Mouse (Mus musculus) embryonic facial prominence, embryonic 15.5 days (tissue): ENCODE measurements around the gene Rhou. TPM values are rescaled to one million over a fixed set of nuclear protein-coding genes. Genes with fewer than 3 reads are reported as not detected.

Experiments
- ATAC-seq: fragments of 200-750 bp; cut with Nextera tagmentation; 2 replicates; pipeline ENCODE4 v1.8.0; 2017; ENCODE audit warnings: low read depth, moderate TSS enrichment; ENCODE audit not compliant: insufficient number of reproducible peaks, low FRiP score, low TSS enrichment
- H3K27ac ChIP-seq: fragments of 300-500 bp; sonication (generic); replicated peaks from 2 replicates; pipeline ENCODE4 v1.5.1; 2015; ENCODE audit warnings: mild to moderate bottlenecking, inconsistent platforms
- H3K27me3 ChIP-seq: fragments of 300-500 bp; sonication (generic); 2 replicates; pipeline ENCODE4 v1.6.1; 2015; ENCODE audit warnings: inconsistent platforms
- H3K36me3 ChIP-seq: fragments of 300-500 bp; sonication (generic); 2 replicates; pipeline ENCODE4 v1.6.1; 2015; ENCODE audit warnings: mild to moderate bottlenecking, inconsistent platforms
- H3K4me1 ChIP-seq: fragments of 300-500 bp; sonication (generic); 2 replicates; pipeline ENCODE4 v1.6.1; 2015; ENCODE audit warnings: inconsistent platforms
- H3K4me2 ChIP-seq: fragments of 300-500 bp; sonication (generic); replicated peaks from 2 replicates; pipeline ENCODE4 v1.6.1; 2015; ENCODE audit warnings: mild to moderate bottlenecking, inconsistent platforms
- H3K4me3 ChIP-seq: fragments of 300-500 bp; sonication (generic); replicated peaks from 2 replicates; pipeline ENCODE4 v1.5.1; 2015; ENCODE audit warnings: mild to moderate bottlenecking, inconsistent platforms
- H3K9ac ChIP-seq: fragments of 300-500 bp; sonication (generic); 2 replicates; pipeline ENCODE4 v1.6.1; 2015; ENCODE audit warnings: inconsistent platforms
- H3K9me3 ChIP-seq: fragments of 300-500 bp; sonication (generic); replicated peaks from 2 replicates; pipeline ENCODE4 v1.6.1; 2016; ENCODE audit warnings: inconsistent platforms
- WGBS: fragments of 180-500 bp; shearing (Covaris S2); methylation state at CpG from one replicate; pipeline ENCODE4 v1.1.7; 2015; 5-methylcytosine and 5-hydroxymethylcytosine counted together
- polyA plus RNA-seq: library from polyadenylated mRNA; unstranded; fragments of >200 nt; fragmentation: Nextera tagmentation; extraction: Ambion mirVana; gene quantifications from 2 replicates; pipeline ENCODE4 v1.2.1, GENCODE M21; 2015

Rhou gene
- polyA plus RNA-seq, 1 experiment from 2014 or later, result 10.3 TPM

DNA sequence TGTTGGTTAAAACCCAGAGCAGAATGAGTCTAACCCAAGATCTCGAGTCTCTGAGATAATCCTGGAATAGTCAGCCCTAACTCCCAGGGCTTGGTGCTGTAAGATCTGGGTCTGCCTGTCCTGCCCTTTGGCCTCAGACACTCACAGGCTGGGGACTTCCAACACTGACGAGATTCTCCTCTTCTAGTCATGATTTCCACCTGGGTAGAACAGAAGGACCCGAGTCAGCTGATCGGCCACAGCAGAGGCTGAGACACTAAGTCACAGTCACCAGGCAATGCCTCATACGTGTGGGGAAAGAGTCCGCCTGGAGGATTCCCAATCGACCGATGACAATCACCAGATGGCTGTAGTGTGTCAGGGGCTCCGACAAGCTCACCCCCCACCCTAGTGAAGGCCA is 42.4 kb downstream of the Rhou start:
- no peak overlapping the region for H3K27ac ChIP-seq
- ATAC-seq, result no peak
- H3K4me3 ChIP-seq, result no peak overlapping the region
- no peaks in the 10 kb centered on the region for H3K9me3 ChIP-seq
- 61% methylated on average over 9 of the region's 9 CpGs for WGBS
- no peaks in the 10 kb centered on the region for H3K36me3 ChIP-seq
- no peak overlapping the region for H3K9ac ChIP-seq
- 0 out of 2 replicates have a peak, but pooled peaks cover 3% of the 10 kb centered on the region for H3K27me3 ChIP-seq
- H3K4me2 ChIP-seq, result no peak overlapping the region
- H3K4me1 ChIP-seq, result peaks cover 18% of the 10 kb centered on the region

GRCm38 (mm10) chr8:123697329-123697728 is 43.6 kb downstream of the Rhou start:
- 0 out of 2 replicates have a peak, but pooled peaks cover 3% of the 10 kb centered on the region for H3K27me3 ChIP-seq
- H3K36me3 ChIP-seq, result no peaks in the 10 kb centered on the region
- ATAC-seq, result 0 out of 2 replicates have a peak, but pooled peaks have one; percentile 15
- 45% methylated on average over 5 of the region's 5 CpGs for WGBS
- peaks cover 28% of the 10 kb centered on the region for H3K4me1 ChIP-seq
- H3K9me3 ChIP-seq, result no peaks in the 10 kb centered on the region
- H3K9ac ChIP-seq, result no peak overlapping the region
- H3K27ac ChIP-seq, result no peak overlapping the region
- H3K4me3 ChIP-seq, result no peak overlapping the region
- H3K4me2 ChIP-seq, result no peak overlapping the region

- no peaks in the 10 kb centered on the region for H3K36me3 ChIP-seq
- no peak overlapping the region for H3K4me3 ChIP-seq
- no peaks in the 10 kb centered on the region for H3K9me3 ChIP-seq
- H3K4me1 ChIP-seq, result peaks cover 31% of the 10 kb centered on the region
- ATAC-seq, result no peak
- WGBS, result 22% methylated on average over 12 of the region's 12 CpGs
- H3K4me2 ChIP-seq, result 0 out of 2 replicates have a peak overlapping the region, but pooled peaks have one; percentile 4
- H3K27ac ChIP-seq, result peak overlapping the region; percentile 11; the same call in 1 of the 2 replicates
- 0 out of 2 replicates have a peak, but pooled peaks cover 3% of the 10 kb centered on the region for H3K27me3 ChIP-seq
- no peak overlapping the region for H3K9ac ChIP-seq
Measured at GRCm38 (mm10) chr8:123700399-123701070, 46.8 kb downstream of the Rhou start.

- Histone ChIP-seq H3K27ac (no peak overlapping the region), H3K4me1 (peaks cover 31% of the 10 kb centered on the region), H3K4me3 (no peak overlapping the region), H3K4me2 (no peak overlapping the region), H3K36me3 (no peaks in the 10 kb centered on the region), H3K27me3 (no peaks in the 10 kb centered on the region), H3K9ac (no peak overlapping the region), H3K9me3 (no peaks in the 10 kb centered on the region)
- ATAC-seq, result no peak
- 44% methylated on average over 15 of the region's 15 CpGs for WGBS
Measured at GRCm38 (mm10) chr8:123701952-123702587, 48.3 kb downstream of the Rhou start.

DNA sequence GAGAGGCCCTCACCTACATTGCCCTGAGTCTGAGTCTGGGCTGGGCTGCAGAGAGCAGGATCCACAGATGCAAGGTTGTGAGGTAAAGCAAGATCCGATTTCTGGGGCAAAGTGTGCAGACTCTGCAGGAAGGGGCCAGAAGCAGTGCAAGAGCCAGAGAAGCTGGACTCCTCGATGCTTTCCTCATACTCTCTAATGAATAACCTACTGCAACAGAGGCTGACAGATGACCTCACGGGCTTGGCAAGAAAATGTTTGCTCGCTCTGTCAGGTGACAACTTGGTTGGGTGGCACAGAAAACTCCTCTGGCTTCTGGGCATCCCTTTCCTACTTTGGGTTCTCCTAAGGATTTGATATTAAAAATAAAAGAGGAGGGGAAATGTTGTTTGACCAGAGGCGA is 51.6 kb downstream of the Rhou start:
- Histone ChIP-seq H3K9ac (no peak overlapping the region), H3K27ac (no peak overlapping the region), H3K4me3 (no peak overlapping the region), H3K4me2 (no peak overlapping the region), H3K4me1 (peaks cover 20% of the 10 kb centered on the region), H3K27me3 (no peaks in the 10 kb centered on the region), H3K36me3 (no peaks in the 10 kb centered on the region), H3K9me3 (no peaks in the 10 kb centered on the region)
- no peak for ATAC-seq
- WGBS, result 71% methylated on average over 5 of the region's 5 CpGs

DNA sequence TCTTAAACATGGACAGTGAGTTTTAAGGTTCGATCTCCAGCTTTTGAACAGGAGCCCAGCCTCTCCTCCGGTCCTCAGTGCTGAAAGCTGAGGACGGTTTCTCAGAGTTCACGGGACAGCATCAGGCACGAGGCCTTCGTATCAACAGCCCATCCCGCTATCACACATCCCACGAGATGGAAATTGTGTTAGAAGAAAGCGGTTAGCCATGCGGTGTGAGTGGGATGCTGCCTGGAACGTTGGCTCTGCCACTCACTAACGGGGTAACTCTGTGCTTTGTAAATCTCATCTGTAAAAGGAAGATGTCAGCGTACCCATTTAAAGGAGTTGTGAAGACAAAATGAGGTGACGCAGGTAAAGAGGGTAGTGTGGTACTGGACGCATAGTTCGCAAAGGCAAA is 53.4 kb downstream of the Rhou start:
- Histone ChIP-seq H3K9me3 (no peaks in the 10 kb centered on the region), H3K27ac (no peak overlapping the region), H3K27me3 (no peaks in the 10 kb centered on the region), H3K4me3 (no peak overlapping the region), H3K36me3 (no peaks in the 10 kb centered on the region), H3K9ac (no peak overlapping the region), H3K4me1 (peaks cover 5% of the 10 kb centered on the region), H3K4me2 (no peak overlapping the region)
- no peak for ATAC-seq
- WGBS, result 89% methylated on average over 16 of the region's 16 CpGs

GRCm38 (mm10) chr8:123708729-123709128 is 55.0 kb downstream of the Rhou start:
- ATAC-seq, result no peak; the same call in 1 of the 2 replicates
- no peak overlapping the region for H3K9ac ChIP-seq
- H3K36me3 ChIP-seq, result no peaks in the 10 kb centered on the region
- H3K9me3 ChIP-seq, result no peaks in the 10 kb centered on the region
- no peaks in the 10 kb centered on the region for H3K4me1 ChIP-seq
- H3K27me3 ChIP-seq, result no peaks in the 10 kb centered on the region
- H3K27ac ChIP-seq, result no peak overlapping the region
- no peak overlapping the region for H3K4me3 ChIP-seq
- 79% methylated on average over 8 of the region's 8 CpGs for WGBS
- H3K4me2 ChIP-seq, result no peak overlapping the region

DNA sequence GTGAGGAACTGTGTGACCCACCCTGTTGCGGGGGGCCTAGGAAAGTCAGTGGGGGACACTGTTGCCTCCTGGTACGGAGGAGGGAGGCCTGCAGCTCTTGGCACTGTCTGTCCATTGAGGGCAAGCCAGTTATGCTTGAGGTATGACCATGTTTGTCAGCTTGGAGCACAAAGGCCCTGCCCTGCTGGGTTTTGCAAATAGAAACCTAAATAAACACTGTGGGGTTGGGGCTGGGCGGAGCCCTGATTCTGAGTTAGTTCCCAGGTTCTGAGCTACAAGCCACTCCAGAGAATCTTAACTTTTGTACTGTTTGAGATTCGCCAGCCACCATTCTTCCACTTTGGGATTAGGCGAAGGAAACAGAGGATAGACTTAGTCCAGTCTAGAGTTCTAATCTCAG is 56.6 kb downstream of the Rhou start:
- Histone ChIP-seq H3K27me3 (no peaks in the 10 kb centered on the region), H3K4me2 (no peak overlapping the region), H3K4me1 (no peaks in the 10 kb centered on the region), H3K4me3 (no peak overlapping the region), H3K27ac (no peak overlapping the region), H3K9me3 (no peaks in the 10 kb centered on the region), H3K36me3 (no peaks in the 10 kb centered on the region), H3K9ac (no peak overlapping the region)
- WGBS, result 85% methylated on average over 5 of the region's 5 CpGs
- ATAC-seq, result no peak

Other genes starting within 250 kb of the Rhou start
- 0.38 and 0.47 TPM in 2 replicates for gene Mc1r, start 246.8 kb upstream of the Rhou start, polyA plus RNA-seq
- gene Tubb3, start 242.5 kb upstream of the Rhou start, polyA plus RNA-seq, result 43.1 and 48.1 TPM in 2 replicates
- 40.4 and 40.5 TPM in 2 replicates for gene Def8, start 230.4 kb upstream of the Rhou start, polyA plus RNA-seq
- gene Afg3l1, start 176.0 kb upstream of the Rhou start, polyA plus RNA-seq, result 50.5 and 55.8 TPM in 2 replicates
- 10.0 and 11.2 TPM in 2 replicates for gene Dbndd1, start 138.5 kb upstream of the Rhou start, polyA plus RNA-seq
- gene Gas8, start 135.1 kb upstream of the Rhou start, polyA plus RNA-seq, result 33.8 and 36.7 TPM in 2 replicates
- 43.5 and 47.5 TPM in 2 replicates for gene Rab4a, start 152.1 kb downstream of the Rhou start, polyA plus RNA-seq
- gene Ccsap, start 206.3 kb downstream of the Rhou start, polyA plus RNA-seq, result 4.9 and 6.5 TPM in 2 replicates
- gene Acta1, start 240.8 kb downstream of the Rhou start, polyA plus RNA-seq, result 1,020 and 1,287 TPM in 2 replicates